Mouse (Mus musculus) heart, embryonic 12.5 days (tissue): ENCODE measurements around the gene Wdfy2. TPM values are rescaled to one million over a fixed set of nuclear protein-coding genes. Genes with fewer than 3 reads are reported as not detected.
"Not testable (repeated sequence)": the region's sequence is repeated elsewhere in the genome, so short reads cannot be mapped to it uniquely, and the experiment has no call there.

Experiments used
- ATAC-seq: fragments of 200-750 bp; cut with Nextera tagmentation; 2 replicates; pipeline ENCODE4 v1.8.0; 2017; ENCODE audit warnings: moderate TSS enrichment, moderate library complexity; ENCODE audit not compliant: insufficient number of reproducible peaks, low FRiP score
- H3K27ac ChIP-seq: fragments of 300-500 bp; sonication (generic); 2 replicates; pipeline ENCODE4 v1.5.1; 2016; ENCODE audit warnings: mild to moderate bottlenecking, moderate library complexity; ENCODE audit not compliant: poor library complexity, severe bottlenecking
- H3K27me3 ChIP-seq: fragments of 300-500 bp; sonication (generic); replicated peaks from 2 replicates; pipeline ENCODE4 v1.6.1; 2016; ENCODE audit warnings: mild to moderate bottlenecking, moderate library complexity
- H3K36me3 ChIP-seq: fragments of 300-500 bp; sonication (generic); 2 replicates; pipeline ENCODE4 v1.6.1; 2016; ENCODE audit warnings: mild to moderate bottlenecking, moderate library complexity
- H3K4me1 ChIP-seq: fragments of 300-500 bp; sonication (generic); replicated peaks from 2 replicates; pipeline ENCODE4 v1.6.1; 2016; ENCODE audit warnings: mild to moderate bottlenecking
- H3K4me2 ChIP-seq: fragments of 300-500 bp; sonication (generic); 2 replicates; pipeline ENCODE4 v1.6.1; 2016; ENCODE audit warnings: mild to moderate bottlenecking, moderate library complexity
- H3K4me3 ChIP-seq: fragments of 300-500 bp; sonication (generic); 2 replicates; pipeline ENCODE4 v1.5.1; 2016; ENCODE audit warnings: mild to moderate bottlenecking
- H3K9ac ChIP-seq: fragments of 300-500 bp; sonication (generic); 2 replicates; pipeline ENCODE4 v1.6.1; 2016; ENCODE audit warnings: mild to moderate bottlenecking, moderate library complexity
- H3K9me3 ChIP-seq: fragments of 300-500 bp; sonication (generic); replicated peaks from 2 replicates; pipeline ENCODE4 v1.6.1; 2016; ENCODE audit warnings: mild to moderate bottlenecking, moderate library complexity
- WGBS: fragments of 180-500 bp; shearing (Covaris S2); methylation state at CpG from one replicate; pipeline ENCODE4 v1.1.7; 2016; 5-methylcytosine and 5-hydroxymethylcytosine counted together
- polyA plus RNA-seq: library from polyadenylated mRNA; unstranded; fragments of >200 nt; fragmentation: Nextera tagmentation; extraction: Ambion mirVana; gene quantifications from 2 replicates; pipeline ENCODE4 v1.2.1, GENCODE M21; 2016

The Wdfy2 gene
- polyA plus RNA-seq, 1 experiment from 2014 or later = 8.9 TPM

DNA sequence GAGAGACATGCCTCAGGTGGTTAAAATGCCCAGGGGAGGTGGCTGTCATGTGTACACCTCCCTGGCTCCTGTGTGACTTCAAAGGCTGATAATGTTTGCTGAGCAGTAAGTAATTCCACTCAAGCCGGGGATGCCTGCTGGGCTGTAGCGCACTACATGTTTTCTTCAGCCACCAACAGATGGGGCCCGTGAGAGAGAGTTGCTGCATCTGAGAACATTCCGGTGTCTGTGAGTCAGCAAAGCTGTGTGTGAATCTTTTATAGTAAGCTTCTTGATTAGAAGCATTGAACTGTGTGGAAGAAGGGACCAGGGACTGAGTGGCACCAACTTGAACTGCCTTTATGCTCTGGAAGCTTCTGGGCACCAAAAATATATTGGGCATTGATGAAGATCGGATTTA, 42.0 kb downstream of the Wdfy2 start:
- no peak overlapping the region for H3K4me3 ChIP-seq
- H3K27ac ChIP-seq = 0 out of 2 replicates have a peak overlapping the region, but pooled peaks have one; percentile 33
- ATAC-seq = peak; percentile 71
- H3K27me3 ChIP-seq = no peaks in the 10 kb centered on the region
- H3K9ac ChIP-seq = no peak overlapping the region
- H3K4me2 ChIP-seq = no peak overlapping the region
- 14% methylated on average over 5 of the region's 5 CpGs for WGBS
- H3K9me3 ChIP-seq = no peaks in the 10 kb centered on the region
- H3K36me3 ChIP-seq = no peaks in the 10 kb centered on the region
- peaks cover 63% of the 10 kb centered on the region for H3K4me1 ChIP-seq

DNA sequence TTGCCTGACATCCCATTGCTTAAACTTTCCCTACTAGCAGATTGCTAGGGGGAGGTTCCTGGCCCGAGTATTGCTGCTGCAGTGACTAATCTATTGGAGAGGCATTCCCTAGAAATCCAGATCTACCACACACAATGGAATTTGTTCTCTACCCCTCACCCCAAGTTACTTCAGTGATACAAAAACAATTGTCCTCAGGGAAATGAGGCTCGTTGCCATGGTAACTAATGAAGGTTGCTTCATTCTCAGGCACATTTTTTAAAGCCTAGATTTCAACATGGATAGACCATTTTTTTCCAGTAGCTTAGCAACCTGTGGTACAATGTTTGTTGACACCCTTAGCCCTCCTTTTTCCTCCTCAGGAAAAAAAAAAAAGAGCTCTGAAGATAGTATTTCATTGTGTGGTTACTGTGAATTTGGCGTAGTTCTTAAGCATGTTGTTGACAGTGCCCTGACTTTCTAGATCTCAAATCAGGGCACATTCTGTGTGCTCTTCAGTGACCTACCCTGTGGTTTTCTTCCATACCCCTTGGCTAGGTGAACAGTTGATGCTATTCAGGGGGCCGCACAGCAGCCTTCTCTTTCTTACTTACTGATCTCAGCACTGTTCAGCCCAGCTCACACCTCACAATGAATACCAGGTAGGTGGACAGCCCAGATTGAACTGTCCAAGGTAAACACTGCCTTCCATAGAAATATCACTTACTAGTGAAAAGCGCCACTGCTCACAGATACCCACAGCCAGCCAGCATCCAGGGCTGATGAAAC, 42.8 kb downstream of the Wdfy2 start:
- WGBS = 56% methylated on average over 5 of the region's 5 CpGs

DNA sequence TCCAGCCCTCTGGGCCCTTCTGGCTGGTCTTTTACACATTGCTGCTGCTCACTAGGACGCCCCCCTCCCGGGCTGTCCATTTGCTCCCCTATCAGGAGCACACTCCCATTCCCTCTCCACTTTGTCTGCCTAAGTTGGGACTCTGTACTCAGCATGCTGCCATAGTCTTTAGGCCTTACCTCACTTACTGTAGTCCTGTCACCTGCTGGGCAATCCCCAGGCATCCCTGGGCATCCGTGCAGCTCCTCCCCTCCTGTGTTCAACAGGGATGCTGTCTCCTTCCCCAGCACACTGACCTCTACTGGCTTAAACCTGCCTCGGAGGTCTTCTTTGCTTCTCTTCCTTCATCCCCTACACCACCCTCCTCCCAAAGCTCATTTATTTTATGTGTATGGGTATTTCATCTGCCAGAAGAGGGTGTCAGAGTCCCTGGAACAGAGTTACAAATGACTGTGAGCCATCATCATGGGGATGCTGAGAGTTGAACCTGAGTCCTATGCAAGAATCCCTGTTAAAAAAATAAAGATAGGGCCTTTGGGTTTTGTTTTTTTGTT, 44.7 kb downstream of the Wdfy2 start:
- ATAC-seq = no peak

More for the DNA sequence above, 42.8 kb downstream of the Wdfy2 start:
- no peaks in the 10 kb centered on the region for H3K36me3 ChIP-seq
- H3K4me1 ChIP-seq = peaks cover 71% of the 10 kb centered on the region
- no peaks in the 10 kb centered on the region for H3K9me3 ChIP-seq
- no peak overlapping the region for H3K9ac ChIP-seq
- H3K27me3 ChIP-seq = no peaks in the 10 kb centered on the region
- peak overlapping the region; percentile 33; the same call in 1 of the 2 replicates for H3K27ac ChIP-seq
- ATAC-seq = no peak
- no peak overlapping the region for H3K4me2 ChIP-seq
- no peak overlapping the region for H3K4me3 ChIP-seq

DNA sequence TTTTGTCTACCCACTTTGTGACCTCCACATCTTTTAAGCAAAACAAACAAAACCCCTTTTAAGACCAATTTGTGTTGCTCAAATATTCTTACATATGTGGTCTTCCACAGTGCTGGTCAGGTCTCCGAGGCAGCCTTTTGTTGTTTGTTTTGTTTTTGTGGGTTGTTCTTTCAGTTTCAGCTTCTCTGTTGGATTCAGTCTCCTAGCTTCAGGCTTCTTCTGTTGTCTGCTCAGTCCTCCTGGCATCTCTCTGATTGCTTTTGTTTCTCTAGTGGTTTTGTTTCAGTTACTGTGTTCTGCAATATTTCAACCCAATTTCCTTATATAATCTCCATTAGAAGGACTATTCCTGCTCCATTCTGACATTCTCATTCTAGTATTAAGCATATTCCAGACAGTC, 46.1 kb downstream of the Wdfy2 start:
- Histone ChIP-seq H3K4me3 (no peak overlapping the region), H3K27ac (no peak overlapping the region), H3K4me1 (peaks cover 52% of the 10 kb centered on the region), H3K9ac (no peak overlapping the region), H3K9me3 (no peaks in the 10 kb centered on the region), H3K4me2 (no peak overlapping the region), H3K27me3 (no peaks in the 10 kb centered on the region), H3K36me3 (no peaks in the 10 kb centered on the region)
- ATAC-seq = no peak
- 63% methylated on average over 1 of the region's 1 CpGs for WGBS

More for the DNA sequence above, 44.7 kb downstream of the Wdfy2 start:
- H3K27me3 ChIP-seq = no peaks in the 10 kb centered on the region
- H3K4me3 ChIP-seq = no peak overlapping the region
- H3K4me2 ChIP-seq = no peak overlapping the region
- H3K36me3 ChIP-seq = no peaks in the 10 kb centered on the region
- peaks cover 63% of the 10 kb centered on the region for H3K4me1 ChIP-seq
- H3K9me3 ChIP-seq = no peaks in the 10 kb centered on the region
- H3K27ac ChIP-seq = no peak overlapping the region
- no peak overlapping the region for H3K9ac ChIP-seq
- WGBS = 27% methylated on average over 4 of the region's 4 CpGs

DNA sequence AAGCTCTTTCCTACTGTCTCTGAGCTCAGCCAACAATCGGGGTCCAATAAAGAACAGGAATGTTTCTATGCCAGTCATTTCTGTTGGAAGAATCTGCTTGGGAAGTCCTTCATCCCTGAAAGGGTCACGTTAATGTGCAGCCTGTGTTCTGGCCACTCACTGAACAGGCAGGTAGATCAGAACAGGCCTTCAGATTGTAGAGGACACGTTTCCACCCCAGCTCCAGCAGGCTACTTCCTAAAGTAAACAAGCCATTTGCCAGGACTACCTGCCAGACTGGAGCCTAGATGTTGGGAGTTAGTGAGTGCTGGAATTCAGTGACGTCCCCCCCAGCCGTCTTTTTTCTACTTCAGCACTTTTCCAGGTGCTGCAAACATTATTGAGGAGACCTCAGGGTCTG, 46.7 kb downstream of the Wdfy2 start:
- no peak overlapping the region for H3K9ac ChIP-seq
- no peaks in the 10 kb centered on the region for H3K27me3 ChIP-seq
- H3K4me2 ChIP-seq = no peak overlapping the region
- no peak overlapping the region for H3K4me3 ChIP-seq
- ATAC-seq = no peak
- H3K36me3 ChIP-seq = no peaks in the 10 kb centered on the region
- 36% methylated on average over 5 of the region's 5 CpGs for WGBS
- peaks cover 46% of the 10 kb centered on the region for H3K4me1 ChIP-seq
- H3K9me3 ChIP-seq = no peaks in the 10 kb centered on the region
- no peak overlapping the region for H3K27ac ChIP-seq

DNA sequence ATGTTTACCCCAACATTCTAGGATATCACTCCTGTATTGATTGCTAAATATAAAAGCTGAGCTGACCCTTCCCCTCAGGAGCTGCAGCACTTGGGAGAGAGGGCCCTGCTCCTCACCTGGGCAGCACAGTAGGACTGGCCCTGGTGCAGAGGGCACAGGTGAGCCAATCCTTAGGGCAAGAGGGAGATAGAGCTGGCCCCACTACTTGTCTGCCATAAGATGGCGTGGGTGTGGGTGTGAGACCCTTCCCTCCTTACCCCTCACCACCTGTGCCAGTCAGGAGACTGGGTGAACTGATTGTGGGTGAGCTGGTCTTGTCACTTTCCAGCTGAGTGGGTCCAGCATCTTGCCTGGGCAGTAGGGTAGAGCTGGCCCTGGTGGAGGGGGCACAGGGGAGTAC, 47.2 kb downstream of the Wdfy2 start:
- ATAC-seq = 0 out of 2 replicates have a peak, but pooled peaks have one; percentile 24
- no peak overlapping the region for H3K27ac ChIP-seq
- no peak overlapping the region for H3K4me3 ChIP-seq
- H3K27me3 ChIP-seq = no peaks in the 10 kb centered on the region
- peaks cover 41% of the 10 kb centered on the region for H3K4me1 ChIP-seq
- WGBS = 85% methylated on average over 1 of the region's 1 CpGs
- no peak overlapping the region for H3K4me2 ChIP-seq
- no peak overlapping the region for H3K9ac ChIP-seq
- H3K9me3 ChIP-seq = no peaks in the 10 kb centered on the region
- H3K36me3 ChIP-seq = no peaks in the 10 kb centered on the region

DNA sequence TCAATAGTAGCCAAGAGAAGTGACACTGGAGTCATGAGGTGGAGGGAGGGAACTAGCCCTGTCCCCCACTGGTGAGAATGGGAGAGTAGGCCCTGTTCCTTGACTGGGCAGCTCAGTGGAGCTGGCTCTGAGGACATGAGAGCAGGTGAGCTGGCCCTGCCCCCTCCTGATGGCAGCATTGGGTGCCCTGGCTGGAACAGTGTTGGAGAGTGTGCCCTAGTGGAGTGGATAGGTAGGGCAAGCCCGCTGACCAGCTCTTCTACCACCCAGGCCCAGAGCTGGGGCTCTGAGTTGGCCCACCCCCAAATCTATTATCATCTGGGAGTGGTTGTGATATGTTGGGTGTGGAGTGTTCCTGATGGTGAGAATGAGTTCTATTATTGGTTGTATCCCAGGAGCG, 47.7 kb downstream of the Wdfy2 start:
- Histone ChIP-seq H3K4me1 (peaks cover 36% of the 10 kb centered on the region), H3K9ac (no peak overlapping the region), H3K27ac (no peak overlapping the region), H3K9me3 (no peaks in the 10 kb centered on the region), H3K36me3 (no peaks in the 10 kb centered on the region), H3K4me3 (no peak overlapping the region), H3K27me3 (no peaks in the 10 kb centered on the region), H3K4me2 (no peak overlapping the region)
- 79% methylated on average over 2 of the region's 2 CpGs for WGBS
- 0 out of 2 replicates have a peak, but pooled peaks have one; percentile 29 for ATAC-seq

DNA sequence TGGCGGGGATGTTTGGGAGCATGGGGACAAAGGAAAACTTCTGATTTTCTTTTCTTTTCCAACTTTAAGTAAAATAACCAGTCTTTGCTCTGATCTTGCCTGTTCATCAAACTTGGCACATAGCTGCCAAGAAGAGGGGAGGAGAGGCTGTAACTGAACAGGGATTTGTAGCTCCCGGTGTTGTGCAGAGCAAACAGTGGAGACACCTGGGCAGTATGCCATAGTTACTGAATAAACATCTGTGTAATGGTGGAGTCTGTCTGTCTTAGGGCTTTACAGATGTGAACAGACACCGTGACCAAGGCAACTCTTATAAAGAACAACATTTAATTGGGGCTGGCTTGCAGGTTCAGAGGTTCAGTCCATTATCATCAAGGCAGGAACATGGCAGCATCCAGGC, 53.9 kb downstream of the Wdfy2 start:
- no peak overlapping the region for H3K4me2 ChIP-seq

DNA sequence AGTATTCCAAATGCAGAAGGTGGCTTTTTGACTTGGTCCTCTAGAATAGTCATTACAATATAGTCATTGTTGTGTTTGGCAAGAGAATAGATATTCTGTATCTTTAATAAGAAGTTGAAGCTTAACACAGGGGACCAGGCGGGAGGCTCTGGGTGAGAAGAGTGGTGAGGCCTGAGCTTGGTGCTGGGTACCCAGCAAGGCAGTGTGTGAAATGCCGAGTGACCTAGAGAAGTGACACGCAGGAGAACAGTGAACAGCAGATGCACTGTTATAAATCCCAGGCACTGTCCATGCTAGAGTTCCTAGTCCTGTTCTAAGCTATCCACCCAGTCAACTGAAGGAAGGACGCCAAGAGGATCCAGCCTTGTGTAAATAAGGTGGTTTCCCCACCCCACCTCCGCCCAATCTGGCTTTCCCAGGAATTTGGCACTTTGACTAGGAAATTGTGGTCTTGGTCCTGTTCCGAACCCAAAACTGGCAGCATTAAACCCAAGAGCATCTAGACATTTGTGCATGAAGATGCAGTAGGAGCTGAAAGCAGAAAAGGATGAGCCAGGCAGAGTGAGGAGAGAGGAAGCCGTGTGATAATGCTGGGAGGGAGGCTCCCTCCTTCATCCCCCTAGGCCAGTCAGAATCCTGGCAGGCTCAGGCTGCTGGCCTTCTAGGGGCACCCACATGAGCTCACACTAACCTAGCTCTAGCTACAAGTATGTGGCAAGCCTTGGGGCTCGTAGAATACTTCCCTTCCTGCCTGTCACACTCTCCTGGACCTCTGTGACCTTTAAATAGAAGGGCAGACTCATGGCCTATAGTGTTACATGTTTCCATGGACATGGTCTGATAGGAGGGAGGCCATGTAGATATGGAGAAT, 55.5 kb downstream of the Wdfy2 start:
- no peak for ATAC-seq
- WGBS = 57% methylated on average over 8 of the region's 8 CpGs
- H3K4me2 ChIP-seq = no peak overlapping the region
- peaks cover 16% of the 10 kb centered on the region for H3K4me1 ChIP-seq
- no peaks in the 10 kb centered on the region for H3K9me3 ChIP-seq
- no peaks in the 10 kb centered on the region for H3K27me3 ChIP-seq
- no peaks in the 10 kb centered on the region for H3K36me3 ChIP-seq
- no peak overlapping the region for H3K4me3 ChIP-seq
- H3K9ac ChIP-seq = no peak overlapping the region
- H3K27ac ChIP-seq = no peak overlapping the region

More for the DNA sequence above, 53.9 kb downstream of the Wdfy2 start:
- no peak for ATAC-seq
- Histone ChIP-seq H3K4me3 (no peak overlapping the region), H3K4me1 (peaks cover 19% of the 10 kb centered on the region), H3K9ac (no peak overlapping the region), H3K36me3 (no peaks in the 10 kb centered on the region), H3K27me3 (no peaks in the 10 kb centered on the region), H3K27ac (no peak overlapping the region), H3K9me3 (no peaks in the 10 kb centered on the region)
- whole genome bisulfite sequencing = 93% methylated on average over 3 of the region's 3 CpGs

DNA sequence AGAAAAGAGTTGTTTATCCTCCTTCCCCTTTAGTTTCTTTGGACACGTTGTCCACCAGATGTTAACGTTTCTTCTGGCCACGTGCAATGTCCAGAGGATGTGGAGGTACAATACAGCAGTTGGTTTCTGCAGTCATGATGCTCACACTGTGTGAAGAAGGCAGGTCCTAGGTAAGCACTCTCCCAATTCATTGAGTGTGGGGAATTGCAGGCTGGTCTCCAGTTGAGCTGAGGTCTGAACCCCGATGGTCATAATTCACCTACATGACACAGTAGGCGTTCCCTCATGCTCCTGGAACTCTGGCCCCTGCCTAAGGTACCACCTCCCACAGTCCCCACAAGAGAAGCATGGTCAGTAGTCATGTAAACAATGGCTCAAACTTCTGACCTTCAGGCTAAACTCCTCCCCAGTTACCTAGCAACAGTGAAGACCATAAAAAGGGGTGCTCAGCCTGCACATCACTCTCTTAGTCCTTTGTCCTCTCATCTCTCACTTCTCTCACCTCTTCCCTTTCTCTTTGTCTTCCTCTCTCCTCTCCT, 56.2 kb downstream of the Wdfy2 start:
- not testable (repeated sequence) for H3K27ac ChIP-seq, H3K9ac ChIP-seq, H3K9me3 ChIP-seq, H3K27me3 ChIP-seq, ATAC-seq, H3K36me3 ChIP-seq, H3K4me2 ChIP-seq, H3K4me3 ChIP-seq
- H3K4me1 ChIP-seq = peaks cover 16% of the 10 kb centered on the region
- 64% methylated on average over 5 of the region's 5 CpGs for WGBS
